Mouse (Mus musculus): ENCODE measurements around the gene Ppfia3. TPM values are rescaled to one million over a fixed set of nuclear protein-coding genes. Genes with fewer than 3 reads are reported as not detected.

Gene Ppfia3
- total RNA-seq, 1 experiment = 6.9 TPM

DNA sequence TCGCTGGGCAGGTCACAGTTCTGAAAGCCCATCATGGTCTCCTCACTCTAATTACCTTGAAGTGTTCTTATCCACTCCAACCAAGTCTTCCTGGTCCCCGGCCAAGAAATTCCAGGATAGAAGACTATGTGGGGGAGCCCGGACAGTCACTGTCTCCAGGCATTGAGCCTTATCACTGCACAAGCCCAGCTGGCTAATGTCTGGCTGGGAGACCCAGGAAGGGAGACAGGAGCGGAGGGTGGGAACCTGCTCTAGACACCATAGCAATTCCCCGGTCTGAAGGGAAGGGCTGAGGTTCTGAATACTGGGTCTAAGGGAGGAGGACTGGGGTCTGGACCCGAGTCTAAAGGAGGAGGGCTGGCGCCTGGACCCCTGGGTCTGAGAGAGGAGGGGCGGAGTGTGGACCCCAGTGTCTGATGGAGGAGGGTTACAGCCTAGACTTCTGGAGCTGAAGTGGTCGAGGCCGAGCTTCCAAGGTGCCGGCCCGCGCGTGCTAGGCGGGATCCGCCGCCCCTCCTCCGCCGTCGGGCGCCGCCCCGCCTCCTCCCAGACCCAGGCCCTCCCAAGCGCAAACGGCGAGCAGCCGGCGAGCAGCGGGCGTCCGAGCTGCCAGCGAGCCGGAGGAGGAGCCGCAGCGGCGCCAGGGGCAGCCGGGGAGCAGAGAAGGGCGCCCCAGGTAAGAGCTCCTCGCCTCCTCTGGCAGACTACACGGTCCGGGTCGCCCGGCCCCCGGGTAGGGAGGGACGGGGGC is 46.5 kb upstream of the Ppfia3 start, which contains the start of gene Ntf5:
Ntf5 (plus strand) TSS at position 583 of the 751 bp plus-strand sequence.
- DNase-seq (ENCODE audit: low read depth, low spot score) = no peak
- Histone ChIP-seq H3K27ac (ENCODE audit: insufficient read depth, low read depth, low read length, poor library complexity, severe bottlenecking) (peak within 1 kb of the TSS; percentile 22; the same call in 1 of the 2 replicates), H3K4me1 (ENCODE audit: control insufficient read depth in 2 of 2, insufficient read depth in 2 of 2, low read length in 2 of 2, poor library complexity in 1 of 2) (peaks cover 2 to 19% of the 10 kb centered on the region in 2 experiments; a peak in 2 of 4 replicates), H3K36me3 (ENCODE audit: control insufficient read depth, insufficient read depth, low read length, poor library complexity, severe bottlenecking) (no peaks in the 10 kb centered on the region), H3K4me3 (ENCODE audit: insufficient read depth in 1 of 2, low read depth in 1 of 2, low read length in 2 of 2, poor library complexity in 1 of 2, severe bottlenecking in 1 of 2) (peak within 1 kb of the TSS; percentile 61 to 74), H3K9me3 (ENCODE audit: control insufficient read depth, insufficient read depth, low read depth, low read length) (no peaks in the 10 kb centered on the region), H3K9ac (ENCODE audit: insufficient read depth, low read depth, low read length, poor library complexity, severe bottlenecking) (peak within 1 kb of the TSS; percentile 74)
- in situ Hi-C loops (cut with MboI; ENCODE audit: low sequenced_read_pairs in 2 of 2, unreplicated experiment in 2 of 2) = no loop called here
- TF ChIP-seq CHD2 (IDR thresholded peaks at IDR 0.05; ENCODE audit: low read depth, low read length) (no peak), ZNF384 (IDR thresholded peaks at IDR 0.05; ENCODE audit: low read depth, low read length) (no peak), ZC3H11A (IDR thresholded peaks at IDR 0.05; ENCODE audit: borderline replicate concordance, low read depth, low read length) (no peak), MAFK (IDR thresholded peaks at IDR 0.05; ENCODE audit: insufficient read depth, low read depth, low read length) (no peak), HCFC1 (IDR thresholded peaks at IDR 0.05; ENCODE audit: borderline replicate concordance, insufficient read depth, low read length) (no peak)

DNA sequence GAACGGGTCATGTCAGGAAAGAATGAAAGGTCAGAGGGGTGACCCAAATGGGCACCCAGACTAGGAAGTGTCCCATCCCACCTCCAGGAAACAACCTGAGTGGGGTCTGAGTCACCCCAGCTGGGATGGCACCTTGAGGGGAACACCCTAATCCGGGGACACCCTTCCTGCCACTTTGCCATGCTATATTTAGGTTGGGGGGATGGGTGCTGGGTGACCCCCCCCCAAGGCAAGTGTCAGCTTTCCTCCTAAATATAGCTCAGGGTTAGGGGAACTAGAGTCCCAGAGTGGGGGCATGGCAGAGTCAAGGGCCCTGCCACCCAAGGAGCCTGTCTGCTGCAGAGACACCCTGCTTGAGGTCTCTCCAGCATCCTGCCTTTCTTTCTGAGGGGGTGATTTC is 45.6 kb upstream of the Ppfia3 start:
- no peak for DNase-seq (ENCODE audit: low read depth, low spot score)
- Histone ChIP-seq H3K36me3 (ENCODE audit: control insufficient read depth, insufficient read depth, low read length, poor library complexity, severe bottlenecking) (no peaks in the 10 kb centered on the region), H3K4me3 (ENCODE audit: insufficient read depth in 1 of 2, low read depth in 1 of 2, low read length in 2 of 2, poor library complexity in 1 of 2, severe bottlenecking in 1 of 2) (no peak overlapping the region), H3K4me1 (ENCODE audit: control insufficient read depth in 2 of 2, insufficient read depth in 2 of 2, low read length in 2 of 2, poor library complexity in 1 of 2) (peaks cover 0 to 15% of the 10 kb centered on the region in 2 experiments; a peak in 3 of 4 replicates), H3K9ac (ENCODE audit: insufficient read depth, low read depth, low read length, poor library complexity, severe bottlenecking) (no peak overlapping the region), H3K27ac (ENCODE audit: insufficient read depth, low read depth, low read length, poor library complexity, severe bottlenecking) (no peak overlapping the region), H3K9me3 (ENCODE audit: control insufficient read depth, insufficient read depth, low read depth, low read length) (no peaks in the 10 kb centered on the region)
- in situ Hi-C loops (cut with MboI; ENCODE audit: low sequenced_read_pairs in 2 of 2, unreplicated experiment in 2 of 2) = no loop called here
- no peak for TF ChIP-seq HCFC1 (IDR thresholded peaks at IDR 0.05; ENCODE audit: borderline replicate concordance, insufficient read depth, low read length)
- TF ChIP-seq MAFK (IDR thresholded peaks at IDR 0.05; ENCODE audit: insufficient read depth, low read depth, low read length) = no peak
- no peak for TF ChIP-seq CHD2 (IDR thresholded peaks at IDR 0.05; ENCODE audit: low read depth, low read length)
- no peak for TF ChIP-seq ZC3H11A (IDR thresholded peaks at IDR 0.05; ENCODE audit: borderline replicate concordance, low read depth, low read length)
- TF ChIP-seq ZNF384 (IDR thresholded peaks at IDR 0.05; ENCODE audit: low read depth, low read length) = no peak

DNA sequence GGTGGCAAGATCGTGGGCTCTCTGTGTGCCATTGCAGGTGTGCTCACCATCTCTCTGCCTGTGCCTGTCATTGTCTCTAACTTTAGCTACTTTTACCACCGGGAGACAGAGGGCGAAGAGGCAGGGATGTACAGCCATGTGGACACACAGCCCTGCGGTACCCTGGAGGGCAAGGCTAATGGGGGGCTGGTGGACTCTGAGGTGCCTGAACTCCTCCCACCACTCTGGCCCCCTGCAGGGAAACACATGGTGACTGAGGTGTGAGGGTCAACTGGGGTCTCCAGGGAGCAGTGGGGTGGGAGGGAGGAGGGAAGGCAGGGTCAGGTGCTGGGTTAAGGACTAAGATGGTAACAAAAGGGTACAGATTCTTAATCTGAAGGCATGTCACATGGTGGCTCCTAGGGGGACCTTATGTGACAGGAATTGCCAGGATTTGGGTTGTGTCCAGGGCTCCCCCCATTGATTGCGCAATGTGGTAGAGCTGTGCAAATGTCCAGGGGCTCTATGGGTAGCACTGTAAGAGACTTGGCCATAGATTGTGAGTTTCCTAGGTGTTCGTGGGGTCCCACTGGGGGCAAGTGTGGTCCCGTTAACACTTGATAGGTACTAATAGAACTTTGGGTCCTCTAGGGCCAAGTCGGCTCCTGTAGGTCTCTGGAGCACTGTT is 42.8 kb upstream of the Ppfia3 start:
- Histone ChIP-seq H3K27ac (ENCODE audit: insufficient read depth, low read depth, low read length, poor library complexity, severe bottlenecking) (no peak overlapping the region), H3K9ac (ENCODE audit: insufficient read depth, low read depth, low read length, poor library complexity, severe bottlenecking) (no peak overlapping the region), H3K4me1 (ENCODE audit: control insufficient read depth in 2 of 2, insufficient read depth in 2 of 2, low read length in 2 of 2, poor library complexity in 1 of 2) (peaks cover 5 to 11% of the 10 kb centered on the region in 2 experiments; a peak in 3 of 4 replicates), H3K36me3 (ENCODE audit: control insufficient read depth, insufficient read depth, low read length, poor library complexity, severe bottlenecking) (no peaks in the 10 kb centered on the region), H3K9me3 (ENCODE audit: control insufficient read depth, insufficient read depth, low read depth, low read length) (no peaks in the 10 kb centered on the region), H3K4me3 (ENCODE audit: insufficient read depth in 1 of 2, low read depth in 1 of 2, low read length in 2 of 2, poor library complexity in 1 of 2, severe bottlenecking in 1 of 2) (no peak overlapping the region)
- in situ Hi-C loops (cut with MboI; ENCODE audit: low sequenced_read_pairs in 2 of 2, unreplicated experiment in 2 of 2) = no loop called here
- no peak for DNase-seq (ENCODE audit: low read depth, low spot score)
- TF ChIP-seq ZNF384 (IDR thresholded peaks at IDR 0.05; ENCODE audit: low read depth, low read length) (no peak), HCFC1 (IDR thresholded peaks at IDR 0.05; ENCODE audit: borderline replicate concordance, insufficient read depth, low read length) (no peak), ZC3H11A (IDR thresholded peaks at IDR 0.05; ENCODE audit: borderline replicate concordance, low read depth, low read length) (no peak), MAFK (IDR thresholded peaks at IDR 0.05; ENCODE audit: insufficient read depth, low read depth, low read length) (no peak), CHD2 (IDR thresholded peaks at IDR 0.05; ENCODE audit: low read depth, low read length) (no peak)

DNA sequence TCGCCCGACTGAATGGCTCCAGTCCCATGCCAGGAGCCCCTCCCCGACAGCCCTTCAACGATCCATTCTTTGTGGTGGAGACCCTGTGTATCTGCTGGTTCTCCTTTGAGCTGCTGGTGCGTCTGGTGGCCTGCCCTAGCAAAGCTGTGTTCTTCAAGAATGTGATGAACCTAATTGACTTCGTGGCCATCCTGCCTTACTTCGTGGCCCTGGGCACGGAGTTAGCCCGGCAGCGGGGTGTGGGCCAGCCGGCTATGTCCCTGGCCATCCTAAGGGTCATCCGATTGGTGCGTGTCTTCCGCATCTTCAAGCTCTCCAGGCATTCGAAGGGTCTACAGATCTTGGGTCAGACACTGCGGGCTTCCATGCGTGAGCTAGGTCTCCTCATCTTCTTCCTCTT is 42.1 kb upstream of the Ppfia3 start:
- Histone ChIP-seq H3K9me3 (ENCODE audit: control insufficient read depth, insufficient read depth, low read depth, low read length) (no peaks in the 10 kb centered on the region), H3K4me1 (ENCODE audit: control insufficient read depth in 2 of 2, insufficient read depth in 2 of 2, low read length in 2 of 2, poor library complexity in 1 of 2) (peaks cover 7 to 10% of the 10 kb centered on the region in 2 experiments; a peak in 2 of 4 replicates), H3K36me3 (ENCODE audit: control insufficient read depth, insufficient read depth, low read length, poor library complexity, severe bottlenecking) (no peaks in the 10 kb centered on the region), H3K27ac (ENCODE audit: insufficient read depth, low read depth, low read length, poor library complexity, severe bottlenecking) (no peak overlapping the region), H3K4me3 (ENCODE audit: insufficient read depth in 1 of 2, low read depth in 1 of 2, low read length in 2 of 2, poor library complexity in 1 of 2, severe bottlenecking in 1 of 2) (no peak overlapping the region), H3K9ac (ENCODE audit: insufficient read depth, low read depth, low read length, poor library complexity, severe bottlenecking) (no peak overlapping the region)
- in situ Hi-C loops (cut with MboI; ENCODE audit: low sequenced_read_pairs in 2 of 2, unreplicated experiment in 2 of 2) = no loop called here
- no peak for TF ChIP-seq CHD2 (IDR thresholded peaks at IDR 0.05; ENCODE audit: low read depth, low read length)
- no peak for TF ChIP-seq ZC3H11A (IDR thresholded peaks at IDR 0.05; ENCODE audit: borderline replicate concordance, low read depth, low read length)
- no peak for TF ChIP-seq HCFC1 (IDR thresholded peaks at IDR 0.05; ENCODE audit: borderline replicate concordance, insufficient read depth, low read length)
- no peak for TF ChIP-seq MAFK (IDR thresholded peaks at IDR 0.05; ENCODE audit: insufficient read depth, low read depth, low read length)
- TF ChIP-seq ZNF384 (IDR thresholded peaks at IDR 0.05; ENCODE audit: low read depth, low read length) = no peak
- DNase-seq (ENCODE audit: low read depth, low spot score) = no peak
